Mouse (Mus musculus): ENCODE measurements at regions not wholly inside any gene's neighbourhood (a gene's known extent, or its start where the extent isn't known, plus 50 kb on each side); places are given as distances from the start of the nearest gene placed in this dataset.

DNA sequence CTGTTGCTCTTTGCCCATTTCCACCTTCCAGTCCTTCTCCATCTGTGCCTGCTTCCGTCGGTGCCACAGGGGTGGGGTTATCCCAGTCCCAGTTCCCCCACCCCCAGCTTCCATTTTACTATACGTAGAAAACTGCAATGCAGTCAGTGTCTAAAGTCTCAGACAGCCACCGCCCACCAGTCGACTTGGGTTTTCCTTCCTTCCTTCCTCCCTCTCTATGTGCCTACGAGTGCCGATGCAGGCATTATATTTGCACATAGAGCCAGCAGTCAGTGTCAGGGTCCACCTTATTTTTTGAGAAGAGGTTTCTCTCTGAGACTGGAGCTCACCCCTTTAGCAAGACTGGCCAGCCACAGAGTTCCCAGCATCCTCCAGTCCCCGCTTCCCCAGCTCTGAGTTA lies 218.3 kb upstream of the Amigo2 start:
- TF ChIP-seq TAL1 (conservative IDR thresholded peaks at IDR 0.05; ENCODE audit: low read depth, low read length) (no peak), GATA2 (IDR thresholded peaks at IDR 0.05; ENCODE audit: borderline replicate concordance, low read depth, low read length) (no peak)
